Mouse (Mus musculus): Measurements from ENCODE around the gene Btbd35f8.
"Not testable (repeated sequence)": the region's sequence is repeated elsewhere in the genome, so short reads cannot be mapped to it uniquely, and the experiment has no call there.

The Btbd35f8 gene

GRCm38 (mm10) chrX:34450224-34450623, at the start of gene Btbd35f8:
Btbd35f8 (plus strand) TSS chrX:34450524.
- not testable (repeated sequence) for DNase-seq (ENCODE audit: low spot score in 2 of 2)
